Mouse (Mus musculus) liver, adult (tissue): ENCODE measurements around the gene Camsap3.

Source experiments
- GATA4 ChIP-seq: IDR thresholded peaks from 2 replicates; pipeline ENCODE4 v1.6.1; 2014; ENCODE audit warnings: mild to moderate bottlenecking, low read length; ENCODE audit not compliant: insufficient replicate concordance

Camsap3 gene

GRCm38 (mm10) chr8:3630647-3631477 is 43.8 kb downstream of the Camsap3 start, which contains the start of gene Stxbp2:
Stxbp2 (plus strand) TSS chr8:3630955.
- no peak for TF ChIP-seq GATA4

GRCm38 (mm10) chr8:3631478-3631875 is 44.4 kb downstream of the Camsap3 start:
- no peak for TF ChIP-seq GATA4

DNA sequence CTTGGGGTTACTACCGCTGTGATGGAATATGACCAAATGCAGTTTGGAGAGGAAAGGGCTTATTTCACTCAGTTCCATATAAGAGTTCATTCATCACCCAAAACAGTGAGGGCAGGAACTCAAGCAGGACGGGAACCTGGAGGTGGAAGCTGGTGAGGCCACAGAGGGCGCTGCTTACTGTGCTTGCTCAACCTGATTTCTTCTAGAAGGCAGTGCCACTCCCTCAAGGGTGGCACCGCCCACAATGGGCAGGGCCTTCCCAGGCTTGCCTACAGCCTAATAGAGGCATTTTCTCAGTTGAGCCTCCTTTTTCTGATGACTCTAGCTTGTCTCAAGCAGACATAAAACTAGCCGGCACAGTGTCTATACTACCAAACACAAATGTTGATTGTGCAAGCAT is 58.7 kb downstream of the Camsap3 start:
- no peak for TF ChIP-seq GATA4

DNA sequence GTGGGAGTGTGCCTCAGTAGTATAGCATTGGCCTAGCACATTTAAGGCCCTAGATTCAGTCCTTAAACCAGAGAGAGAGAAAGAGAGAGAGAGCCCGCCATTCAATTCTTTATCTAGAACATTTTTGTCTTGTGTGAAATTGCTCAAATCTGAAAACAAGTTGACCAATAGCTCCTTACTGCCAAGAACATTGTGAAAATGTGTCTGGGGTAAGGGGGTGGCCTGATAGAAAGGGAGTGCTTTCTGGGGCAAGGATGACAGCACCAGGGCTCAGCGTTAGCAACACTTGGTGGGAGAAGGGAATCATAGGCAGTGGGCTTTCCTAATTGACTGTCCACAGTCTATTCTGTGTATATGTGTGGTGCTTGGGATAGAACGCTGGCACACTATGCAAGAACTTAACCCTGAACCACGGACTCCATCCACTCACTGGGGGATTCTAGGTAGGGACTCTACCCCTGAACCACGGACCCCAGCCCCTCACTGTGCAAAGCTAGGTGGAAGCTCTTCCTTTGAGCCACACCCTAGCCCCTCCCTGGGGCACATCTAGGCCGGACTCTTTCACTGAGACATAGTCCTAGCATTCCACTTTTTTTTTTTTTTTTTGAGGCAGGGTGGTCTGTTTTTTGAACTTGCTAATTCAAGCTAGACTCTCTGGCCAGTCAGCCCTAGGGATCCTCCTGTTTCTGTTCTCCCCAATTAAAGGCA is 59.9 kb downstream of the Camsap3 start:
- no peak for TF ChIP-seq GATA4

DNA sequence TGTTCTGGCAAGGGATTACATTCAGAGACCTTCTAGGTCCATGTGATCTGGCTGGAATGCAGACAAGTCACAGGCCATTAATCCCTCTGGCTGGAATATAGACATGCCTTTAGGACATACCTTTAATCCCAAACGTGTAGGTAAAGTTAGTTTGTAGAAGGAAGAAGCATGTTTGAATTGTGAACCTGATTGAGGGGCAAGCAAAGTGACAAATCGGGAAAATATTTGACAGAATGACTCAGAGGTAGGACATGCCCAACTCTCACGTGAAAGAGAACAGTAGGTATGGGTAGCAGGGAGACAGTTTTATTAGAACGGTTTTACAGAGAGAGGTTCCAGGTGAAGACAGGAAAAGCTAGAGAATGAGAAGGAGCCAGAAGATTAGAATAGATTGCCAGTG is 60.5 kb downstream of the Camsap3 start:
- no peak for TF ChIP-seq GATA4

DNA sequence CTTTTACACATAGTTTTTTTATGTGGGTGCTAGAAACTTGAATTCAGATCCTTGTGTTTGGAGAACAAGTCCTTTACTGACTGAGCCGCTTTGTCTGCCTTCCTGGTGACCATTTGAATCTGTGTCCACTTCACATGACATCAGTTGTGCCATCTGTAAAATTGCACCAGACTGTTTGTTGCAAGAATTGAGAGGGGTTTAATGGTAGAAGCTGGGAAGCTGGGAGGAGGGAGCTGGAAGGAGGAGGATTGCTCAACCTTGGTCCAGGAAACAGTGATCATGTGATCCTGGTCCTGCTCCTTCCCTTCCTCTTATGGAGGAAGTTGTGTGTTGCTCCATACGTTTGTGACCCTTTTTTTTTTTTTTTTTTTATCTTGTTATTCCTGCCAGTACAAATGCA is 61.2 kb downstream of the Camsap3 start:
- TF ChIP-seq GATA4 = no peak

GRCm38 (mm10) chr8:3648990-3649389 is 61.9 kb downstream of the Camsap3 start:
- no peak for TF ChIP-seq GATA4

DNA sequence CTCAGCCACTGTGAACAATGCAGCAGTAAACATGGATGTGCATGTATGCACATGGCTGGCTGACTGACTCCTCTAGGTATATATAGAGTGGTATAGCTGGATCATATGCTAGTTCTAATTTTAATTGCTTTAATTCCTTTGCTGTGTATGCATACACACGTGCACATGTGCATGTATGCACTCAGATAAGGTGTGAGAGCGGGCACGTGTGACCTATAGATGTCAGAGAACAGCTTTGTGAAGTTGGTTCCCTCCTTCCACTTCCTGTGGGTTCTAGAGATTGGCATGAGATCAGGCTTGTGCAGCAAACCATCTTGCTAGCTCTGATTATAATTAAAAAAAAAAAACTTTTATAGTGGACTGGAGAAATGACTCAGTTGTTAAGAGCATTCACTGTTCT is 65.8 kb downstream of the Camsap3 start:
- no peak for TF ChIP-seq GATA4

DNA sequence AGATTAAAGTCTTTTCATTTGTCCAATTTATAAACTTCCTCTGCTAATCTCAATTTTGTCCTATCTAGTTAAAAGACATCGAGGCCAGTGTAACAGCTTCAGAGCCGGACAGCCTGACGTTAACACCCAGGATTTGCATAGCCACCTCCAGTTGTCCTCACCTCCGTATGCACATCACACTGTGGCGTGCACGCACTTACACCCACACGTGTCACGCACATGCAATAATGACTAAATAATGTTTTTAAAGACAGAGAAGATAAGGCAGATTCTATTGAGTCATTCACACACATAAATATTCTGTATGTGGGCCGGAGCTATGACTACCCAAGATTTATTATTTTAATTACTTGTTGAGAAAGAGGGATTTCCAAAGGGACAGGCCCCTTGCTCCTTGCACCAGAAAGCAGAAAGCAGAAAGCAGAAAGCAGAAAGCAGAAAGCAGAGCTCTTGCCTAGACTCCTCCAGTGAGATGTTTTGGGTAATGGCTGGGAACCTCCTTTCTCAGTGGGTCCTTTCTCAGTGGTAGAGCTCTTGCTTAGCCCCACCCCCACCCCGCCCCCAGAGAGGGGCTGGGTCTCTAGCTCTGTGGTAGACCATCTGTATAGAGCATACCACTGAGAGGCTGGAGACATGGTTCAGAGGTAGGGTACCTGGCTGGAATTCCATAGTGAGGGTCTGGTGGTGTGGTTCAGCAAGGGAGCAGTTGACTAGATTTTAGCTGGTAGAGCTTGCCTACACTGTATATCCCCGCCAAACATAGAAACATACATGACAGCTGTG is 67.8 kb downstream of the Camsap3 start:
- no peak for TF ChIP-seq GATA4

- TF ChIP-seq GATA4 = no peak
Measured at GRCm38 (mm10) chr8:3655526-3655925, 68.4 kb downstream of the Camsap3 start, which contains the start of gene Retn. Retn (plus strand) TSS chr8:3655770.

GRCm38 (mm10) chr8:3656725-3657381 is 69.8 kb downstream of the Camsap3 start:
- TF ChIP-seq GATA4 = no peak
